ENCODE assay signal across 17 mouse cellular contexts in genomic region chr5:110897114-110897788, GRCm38 (mm10). TPM values are rescaled to one million over a fixed set of nuclear protein-coding genes. Genes with fewer than 3 reads are reported as not detected.
DNase-seq lines count a peak whose midpoint lies in the region; ATAC-seq and TF ChIP-seq lines count a peak whose summit lies in the region.
"Had no signal": no experiment of that assay in that cellular context is flagged by ENCODE, and none has a peak within 500 bp of the region (broad histone marks: within the 10 kb centered on the region; RNA-seq: fewer than 3 reads in every experiment).

No protein-coding gene starts in this region.

- no peak for TF ChIP-seq CTCF in testis, adult 2 months (IDR thresholded peaks at IDR 0.05; ENCODE audit: control insufficient read depth, insufficient read depth, insufficient replicate concordance, low read depth, low read length)

- H3K4me3 ChIP-seq in testis, adult 2 months (ENCODE audit: control insufficient read depth, low read depth, low read length): peak overlapping the region; percentile 70
- no peak overlapping the region for H3K4me3 ChIP-seq in forebrain, embryonic 15.5 days
- no peak overlapping the region for H3K4me3 ChIP-seq in limb, embryonic 15.5 days
- H3K4me3 ChIP-seq: heart, adult 2 months; myocyte had no signal

- no peak overlapping the region for H3K9ac ChIP-seq in forebrain, embryonic 15.5 days (replicated peaks)
- H3K9ac ChIP-seq in limb, embryonic 15.5 days: no peak overlapping the region

- H3K27ac ChIP-seq in testis, adult 2 months (ENCODE audit: control insufficient read depth, insufficient read depth, low read depth, low read length): no peak overlapping the region
- peak overlapping the region; percentile 17; the same call in 1 of the 2 replicates for H3K27ac ChIP-seq in forebrain, embryonic 15.5 days (replicated peaks)
- H3K27ac ChIP-seq in limb, embryonic 15.5 days: 0 out of 2 replicates have a peak overlapping the region, but pooled peaks have one; percentile 1
- H3K27ac ChIP-seq: heart, adult 2 months had no signal

- TF ChIP-seq POLR2A in testis, adult 2 months (IDR thresholded peaks at IDR 0.05; ENCODE audit: control insufficient read depth, low read depth, low read length): no peak

- no peak overlapping the region for H3K4me2 ChIP-seq in forebrain, embryonic 15.5 days (replicated peaks)
- H3K4me2 ChIP-seq in limb, embryonic 15.5 days: no peak overlapping the region
- H3K4me2 ChIP-seq: liver, embryonic 11.5 days had no signal

- H3K36me3 ChIP-seq in testis, adult 2 months (ENCODE audit: control insufficient read depth, insufficient read depth, low read length): peaks cover 2% of the 10 kb centered on the region; the same call in 1 of the 2 replicates
- peaks cover 29% of the 10 kb centered on the region for H3K36me3 ChIP-seq in forebrain, embryonic 15.5 days
- peaks cover 39% of the 10 kb centered on the region for H3K36me3 ChIP-seq in limb, embryonic 15.5 days

- no peaks in the 10 kb centered on the region for H3K27me3 ChIP-seq in testis, adult 2 months (ENCODE audit: control insufficient read depth, insufficient read depth, low read length)
- H3K27me3 ChIP-seq in forebrain, embryonic 15.5 days: no peaks in the 10 kb centered on the region
- no peaks in the 10 kb centered on the region for H3K27me3 ChIP-seq in limb, embryonic 15.5 days

- peak; percentile 51; the same call in 1 of the 2 replicates for ATAC-seq in forebrain, embryonic 15.5 days (replicated peaks)
- ATAC-seq in limb, embryonic 15.5 days (ENCODE audit: insufficient number of reproducible peaks, low FRiP score, low TSS enrichment, low read depth): no peak
- no peak for ATAC-seq in frontal cortex, adult (ENCODE audit: low TSS enrichment)
- ATAC-seq: CD4-positive, CD25-positive, alpha-beta regulatory T cell, adult 4 months had no signal

- no peak for DNase-seq in testis, postnatal 14 days (ENCODE audit: low spot score)
- DNase-seq in thymus, postnatal 0 days (ENCODE audit: low spot score): no peak
- DNase-seq in urinary bladder, postnatal 4 days (ENCODE audit: low spot score in 2 of 2): no peak
- no peak for DNase-seq in cerebellum, postnatal 4 days (ENCODE audit: low spot score in 2 of 2)
- DNase-seq: cerebellum, adult 9-11 months; heart, adult 2 months; heart, postnatal 14 days; kidney, adult 9 months; lung, postnatal 10 days; right cerebral cortex, adult 18-20 months had no signal

- no peaks in the 10 kb centered on the region for H3K9me3 ChIP-seq in forebrain, embryonic 15.5 days
- no peaks in the 10 kb centered on the region for H3K9me3 ChIP-seq in limb, embryonic 15.5 days

- WGBS in forebrain, embryonic 15.5 days: 13% methylated on average over 7 of the region's 7 CpGs
- 54% methylated on average over 7 of the region's 7 CpGs for WGBS in limb, embryonic 15.5 days

- no peaks in the 10 kb centered on the region for H3K4me1 ChIP-seq in testis, adult 2 months (ENCODE audit: control insufficient read depth, insufficient read depth, low read length)
- peaks cover 12% of the 10 kb centered on the region for H3K4me1 ChIP-seq in forebrain, embryonic 15.5 days
- no peaks in the 10 kb centered on the region for H3K4me1 ChIP-seq in limb, embryonic 15.5 days

RNA-seq across cellular contexts. Expression of gene Ttc28, which starts 17.6 kb away (rescaled TPM):
- 4.6 and 4.7 TPM in 2 replicates for polyA plus RNA-seq in testis, adult 2 months (2012; rRNA removed)
- 40.7 and 42.8 TPM in 2 replicates for polyA plus RNA-seq in forebrain, embryonic 15.5 days (2015; fragmentation: Nextera tagmentation; extraction: Ambion mirVana)
- 12.4 and 14.7 TPM in 2 replicates for polyA plus RNA-seq in limb, embryonic 15.5 days (2015; fragmentation: Nextera tagmentation; extraction: Ambion mirVana)
- polyA plus RNA-seq in thymus, postnatal 0 days (2015; fragmentation: Nextera tagmentation; extraction: Ambion mirVana): 1.7 and 2.3 TPM in 2 replicates

RNA-seq across cellular contexts. Expression of gene Chek2, which starts 57.5 kb away (rescaled TPM):
- polyA plus RNA-seq in testis, adult 2 months (2012; rRNA removed): 1.5 and 1.7 TPM in 2 replicates
- polyA plus RNA-seq in forebrain, embryonic 15.5 days (2015; fragmentation: Nextera tagmentation; extraction: Ambion mirVana): 13.1 and 14.3 TPM in 2 replicates
- 20.0 and 20.7 TPM in 2 replicates for polyA plus RNA-seq in limb, embryonic 15.5 days (2015; fragmentation: Nextera tagmentation; extraction: Ambion mirVana)
- polyA plus RNA-seq in thymus, postnatal 0 days (2015; fragmentation: Nextera tagmentation; extraction: Ambion mirVana): 16.1 and 19.6 TPM in 2 replicates

RNA-seq across cellular contexts. Expression of gene Hscb, which starts 57.7 kb away (rescaled TPM):
- polyA plus RNA-seq in testis, adult 2 months (2012; rRNA removed): 15.8 and 16.3 TPM in 2 replicates
- polyA plus RNA-seq in forebrain, embryonic 15.5 days (2015; fragmentation: Nextera tagmentation; extraction: Ambion mirVana): 11.2 and 11.9 TPM in 2 replicates
- polyA plus RNA-seq in limb, embryonic 15.5 days (2015; fragmentation: Nextera tagmentation; extraction: Ambion mirVana): 24.6 and 25.9 TPM in 2 replicates
- 43.2 and 48.3 TPM in 2 replicates for polyA plus RNA-seq in thymus, postnatal 0 days (2015; fragmentation: Nextera tagmentation; extraction: Ambion mirVana)
